Comparison of ENCODE assay signal across 25 mouse cellular contexts in genomic region chr12:56529931-56530330, GRCm38 (mm10). TPM values are rescaled to one million over a fixed set of nuclear protein-coding genes. Genes with fewer than 3 reads are reported as not detected.
A peak's percentile ranks its signal among the peaks of the same experiment; 100 is the strongest.
DNase-seq lines count a peak whose midpoint lies in the region; ATAC-seq and TF ChIP-seq lines count a peak whose summit lies in the region.
"Had no signal": no experiment of that assay in that cellular context is flagged by ENCODE, and none has a peak within 500 bp of the region (broad histone marks: within the 10 kb centered on the region; RNA-seq: fewer than 3 reads in every experiment).

No protein-coding gene starts in this region.

- peak; percentile 38 for DNase-seq in hindbrain, embryonic 10.5 days (ENCODE audit: low spot score)
- peak; percentile 96 for DNase-seq in midbrain, embryonic 11.5 days (ENCODE audit: low spot score, missing footprints)
- DNase-seq in midbrain, embryonic 14.5 days: no peak
- peak; percentile 60 for DNase-seq in lung, postnatal 0 days (ENCODE audit: low spot score)
- no peak for DNase-seq in thymus, postnatal 0 days (ENCODE audit: low spot score)
- no peak for DNase-seq in kidney, adult 9 months
- DNase-seq: adrenal gland, postnatal 25 days; cerebellum, adult 11-12 months; cerebellum, postnatal 36 days; gastrocnemius, postnatal 25 days; heart, postnatal 4 days; kidney, adult 8-10 months; kidney, postnatal 36 days; right cerebral cortex, adult 18-20 months; thymus, postnatal 14 days had no signal

- no peak for TF ChIP-seq EP300 in lung, postnatal 0 days (IDR thresholded peaks at IDR 0.05)

- H3K9ac ChIP-seq in hindbrain, embryonic 12.5 days: no peak overlapping the region
- no peak overlapping the region for H3K9ac ChIP-seq in midbrain, embryonic 11.5 days (ENCODE audit: low read length)
- no peak overlapping the region for H3K9ac ChIP-seq in midbrain, embryonic 14.5 days (replicated peaks; ENCODE audit: low read length)
- H3K9ac ChIP-seq in forebrain, embryonic 13.5 days: peak overlapping the region; percentile 51
- peak overlapping the region; percentile 84 for H3K9ac ChIP-seq in lung, postnatal 0 days (replicated peaks; ENCODE audit: low read depth)
- H3K9ac ChIP-seq: embryonic facial prominence, embryonic 13.5 days; heart, embryonic 15.5 days; limb, embryonic 12.5 days; liver, embryonic 12.5 days had no signal

- H3K9me3 ChIP-seq in hindbrain, embryonic 10.5 days: no peaks in the 10 kb centered on the region
- H3K9me3 ChIP-seq in hindbrain, embryonic 12.5 days (replicated peaks): no peaks in the 10 kb centered on the region
- no peaks in the 10 kb centered on the region for H3K9me3 ChIP-seq in midbrain, embryonic 11.5 days (ENCODE audit: control insufficient read depth, low read length)
- H3K9me3 ChIP-seq in midbrain, embryonic 14.5 days (ENCODE audit: control insufficient read depth, low read length): no peaks in the 10 kb centered on the region
- no peaks in the 10 kb centered on the region for H3K9me3 ChIP-seq in forebrain, embryonic 13.5 days (replicated peaks)
- H3K9me3 ChIP-seq in lung, postnatal 0 days (ENCODE audit: low read length): no peaks in the 10 kb centered on the region
- H3K9me3 ChIP-seq: embryonic facial prominence, embryonic 13.5 days; heart, embryonic 15.5 days; limb, embryonic 12.5 days; liver, embryonic 12.5 days had no signal

- no peak overlapping the region for H3K27ac ChIP-seq in hindbrain, embryonic 10.5 days
- no peak overlapping the region for H3K27ac ChIP-seq in hindbrain, embryonic 12.5 days
- H3K27ac ChIP-seq in midbrain, embryonic 11.5 days (ENCODE audit: low read depth, low read length): no peak overlapping the region
- H3K27ac ChIP-seq in midbrain, embryonic 14.5 days (replicated peaks; ENCODE audit: low read depth, low read length): no peak overlapping the region
- H3K27ac ChIP-seq in forebrain, embryonic 13.5 days: peak overlapping the region; percentile 68
- H3K27ac ChIP-seq in lung, postnatal 0 days (ENCODE audit: low read length): peak overlapping the region; percentile 96
- H3K27ac ChIP-seq: embryonic facial prominence, embryonic 13.5 days; heart, embryonic 15.5 days; left cerebral cortex, adult 2 months; limb, embryonic 12.5 days; liver, embryonic 12.5 days had no signal

- ATAC-seq in hindbrain, embryonic 12.5 days (ENCODE audit: low FRiP score): no peak
- no peak for ATAC-seq in midbrain, embryonic 11.5 days (ENCODE audit: low FRiP score)
- no peak for ATAC-seq in midbrain, embryonic 14.5 days (ENCODE audit: low FRiP score, low TSS enrichment)
- ATAC-seq in forebrain, embryonic 13.5 days: no peak
- ATAC-seq in lung, postnatal 0 days: peak; percentile 25
- ATAC-seq: liver, embryonic 12.5 days had no signal

- peaks cover 98% of the 10 kb centered on the region for H3K27me3 ChIP-seq in hindbrain, embryonic 10.5 days (ENCODE audit: insufficient read depth, poor library complexity, severe bottlenecking)
- H3K27me3 ChIP-seq in hindbrain, embryonic 12.5 days: peaks cover 95% of the 10 kb centered on the region
- peaks cover 93% of the 10 kb centered on the region for H3K27me3 ChIP-seq in midbrain, embryonic 11.5 days (ENCODE audit: control insufficient read depth, insufficient read depth, low read length)
- H3K27me3 ChIP-seq in midbrain, embryonic 14.5 days (ENCODE audit: control insufficient read depth, insufficient read depth, low read length): peaks cover 94% of the 10 kb centered on the region
- H3K27me3 ChIP-seq in forebrain, embryonic 13.5 days: peaks cover 95% of the 10 kb centered on the region
- H3K27me3 ChIP-seq in lung, postnatal 0 days (replicated peaks; ENCODE audit: insufficient read depth, low read length): peaks cover 27% of the 10 kb centered on the region; the same call in 1 of the 2 replicates
- H3K27me3 ChIP-seq: CH12.LX had no signal

- H3K4me3 ChIP-seq in hindbrain, embryonic 10.5 days: no peak overlapping the region
- H3K4me3 ChIP-seq in hindbrain, embryonic 12.5 days: no peak overlapping the region
- H3K4me3 ChIP-seq in midbrain, embryonic 11.5 days (ENCODE audit: low read depth, low read length): no peak overlapping the region
- no peak overlapping the region for H3K4me3 ChIP-seq in midbrain, embryonic 14.5 days (replicated peaks; ENCODE audit: low read depth, low read length)
- peak overlapping the region; percentile 34 for H3K4me3 ChIP-seq in forebrain, embryonic 13.5 days
- peak overlapping the region; percentile 46 for H3K4me3 ChIP-seq in lung, postnatal 0 days (ENCODE audit: low read depth, low read length)
- H3K4me3 ChIP-seq: embryonic facial prominence, embryonic 13.5 days; heart, embryonic 15.5 days; left cerebral cortex, adult 2 months; limb, embryonic 12.5 days; liver, embryonic 12.5 days had no signal

- no peak for TF ChIP-seq CTCF in lung, postnatal 0 days (IDR thresholded peaks at IDR 0.05)

- H3K36me3 ChIP-seq in hindbrain, embryonic 10.5 days: no peaks in the 10 kb centered on the region
- H3K36me3 ChIP-seq in hindbrain, embryonic 12.5 days: no peaks in the 10 kb centered on the region
- no peaks in the 10 kb centered on the region for H3K36me3 ChIP-seq in midbrain, embryonic 11.5 days (ENCODE audit: control insufficient read depth, insufficient read depth, low read length)
- H3K36me3 ChIP-seq in midbrain, embryonic 14.5 days (ENCODE audit: control insufficient read depth, insufficient read depth, low read length): no peaks in the 10 kb centered on the region
- no peaks in the 10 kb centered on the region for H3K36me3 ChIP-seq in forebrain, embryonic 13.5 days (ENCODE audit: poor library complexity, severe bottlenecking)
- no peaks in the 10 kb centered on the region for H3K36me3 ChIP-seq in lung, postnatal 0 days (ENCODE audit: insufficient read depth, low read length)
- H3K36me3 ChIP-seq: embryonic facial prominence, embryonic 13.5 days; heart, embryonic 15.5 days; limb, embryonic 12.5 days; liver, embryonic 12.5 days had no signal

- H3K4me2 ChIP-seq in hindbrain, embryonic 12.5 days (replicated peaks): no peak overlapping the region
- H3K4me2 ChIP-seq in midbrain, embryonic 11.5 days: no peak overlapping the region
- H3K4me2 ChIP-seq in midbrain, embryonic 14.5 days (ENCODE audit: low read length): no peak overlapping the region
- H3K4me2 ChIP-seq in forebrain, embryonic 13.5 days: peak overlapping the region; percentile 48
- H3K4me2 ChIP-seq in lung, postnatal 0 days (replicated peaks; ENCODE audit: low read depth, low read length): peak overlapping the region; percentile 54
- H3K4me2 ChIP-seq: embryonic facial prominence, embryonic 13.5 days; heart, embryonic 15.5 days; limb, embryonic 12.5 days; liver, embryonic 12.5 days had no signal

- peaks cover 14% of the 10 kb centered on the region for H3K4me1 ChIP-seq in hindbrain, embryonic 10.5 days (replicated peaks)
- peaks cover 9% of the 10 kb centered on the region for H3K4me1 ChIP-seq in hindbrain, embryonic 12.5 days
- H3K4me1 ChIP-seq in midbrain, embryonic 11.5 days (ENCODE audit: control insufficient read depth, insufficient read depth, low read length): peaks cover 2% of the 10 kb centered on the region; the same call in 1 of the 2 replicates
- 0 out of 2 replicates have a peak, but pooled peaks cover 6% of the 10 kb centered on the region for H3K4me1 ChIP-seq in midbrain, embryonic 14.5 days (ENCODE audit: control insufficient read depth, insufficient read depth, low read length)
- H3K4me1 ChIP-seq in forebrain, embryonic 13.5 days: peaks cover 14% of the 10 kb centered on the region
- no peaks in the 10 kb centered on the region for H3K4me1 ChIP-seq in lung, postnatal 0 days (ENCODE audit: insufficient read depth, low read depth, low read length)
- H3K4me1 ChIP-seq: liver, embryonic 12.5 days had no signal

- WGBS in hindbrain, embryonic 10.5 days: under 1% methylated on average over 3 of the region's 3 CpGs
- 0% methylated on average over 3 of the region's 3 CpGs for WGBS in hindbrain, embryonic 12.5 days
- WGBS in midbrain, embryonic 11.5 days: 2% methylated on average over 3 of the region's 3 CpGs
- WGBS in midbrain, embryonic 14.5 days: 2% methylated on average over 3 of the region's 3 CpGs
- 4% methylated on average over 3 of the region's 3 CpGs for WGBS in forebrain, embryonic 13.5 days
- 3% methylated on average over 3 of the region's 3 CpGs for WGBS in lung, postnatal 0 days

RNA-seq across cellular contexts. Expression of gene Nkx2-1, which starts 6.8 kb away (rescaled TPM):
- polyA plus RNA-seq in hindbrain, embryonic 10.5 days (2016; fragmentation: Nextera tagmentation; extraction: Ambion mirVana): 3.2 and 3.6 TPM in 2 replicates
- 0.12 and 1.7 TPM in 2 replicates for polyA plus RNA-seq in hindbrain, embryonic 12.5 days (2016; fragmentation: Nextera tagmentation; extraction: Ambion mirVana)
- 5.6 and 7.0 TPM in 2 replicates for polyA plus RNA-seq in midbrain, embryonic 11.5 days (2014; fragmentation: Nextera tagmentation; extraction: Ambion mirVana)
- 0.24 TPM in 1 of 2 replicates, not detected in the other for polyA plus RNA-seq in midbrain, embryonic 14.5 days (2014; fragmentation: Nextera tagmentation; extraction: Ambion mirVana)
- 12.4 and 22.6 TPM in 2 replicates for polyA plus RNA-seq in forebrain, embryonic 13.5 days (2015; fragmentation: Nextera tagmentation; extraction: Ambion mirVana)
- 62.7 and 68.7 TPM in 2 replicates for polyA plus RNA-seq in lung, postnatal 0 days (2015; fragmentation: Nextera tagmentation; extraction: Ambion mirVana)
- polyA plus RNA-seq in thymus, postnatal 0 days (2015; fragmentation: Nextera tagmentation; extraction: Ambion mirVana): 0.05 TPM in 1 of 2 replicates, not detected in the other
- polyA plus RNA-seq: embryonic facial prominence, embryonic 13.5 days; limb, embryonic 12.5 days; liver, embryonic 12.5 days; neural tube, embryonic 11.5 days; small intestine, adult 2 months had no signal

Comparison
In these comparisons a context has a peak if more than half of its experiments do, and no peak if none do; other contexts are left out.
1. DNase-seq: peak in hindbrain, embryonic 10.5 days (single experiment), midbrain, embryonic 11.5 days (single experiment) and lung, postnatal 0 days (single experiment); none in midbrain, embryonic 14.5 days (single experiment), thymus, postnatal 0 days (single experiment) and kidney, adult 9 months (single experiment).
2. H3K27ac ChIP-seq: peak in forebrain, embryonic 13.5 days (single experiment) and lung, postnatal 0 days (single experiment); none in hindbrain, embryonic 10.5 days (single experiment), hindbrain, embryonic 12.5 days (single experiment), midbrain, embryonic 11.5 days (single experiment) and midbrain, embryonic 14.5 days (single experiment).
3. H3K4me3 ChIP-seq: peak in forebrain, embryonic 13.5 days (single experiment) and lung, postnatal 0 days (single experiment); none in hindbrain, embryonic 10.5 days (single experiment), hindbrain, embryonic 12.5 days (single experiment), midbrain, embryonic 11.5 days (single experiment) and midbrain, embryonic 14.5 days (single experiment).
4. H3K4me2 ChIP-seq: peak in forebrain, embryonic 13.5 days (single experiment) and lung, postnatal 0 days (single experiment); none in hindbrain, embryonic 12.5 days (single experiment), midbrain, embryonic 11.5 days (single experiment) and midbrain, embryonic 14.5 days (single experiment).
5. H3K9ac ChIP-seq: peak in forebrain, embryonic 13.5 days (single experiment) and lung, postnatal 0 days (single experiment); none in hindbrain, embryonic 12.5 days (single experiment), midbrain, embryonic 11.5 days (single experiment) and midbrain, embryonic 14.5 days (single experiment).